Mouse (Mus musculus) neural tube, embryonic 12.5 days (tissue): ENCODE data around the gene Limk2. TPM values are rescaled to one million over a fixed set of nuclear protein-coding genes. Genes with fewer than 3 reads are reported as not detected.

ENCODE experiments used
- ATAC-seq: fragments of 200-750 bp; cut with Nextera tagmentation; 2 replicates; pipeline ENCODE4 v1.8.0; 2017; ENCODE audit warnings: low read depth, mild to moderate bottlenecking, moderate TSS enrichment, moderate library complexity; ENCODE audit not compliant: low FRiP score
- H3K27ac ChIP-seq: fragments of 300-500 bp; sonication (generic); 2 replicates; pipeline ENCODE4 v1.5.1; 2016
- H3K27me3 ChIP-seq: fragments of 300-500 bp; sonication (generic); replicated peaks from 2 replicates; pipeline ENCODE4 v1.6.1; 2016; ENCODE audit warnings: mild to moderate bottlenecking
- H3K36me3 ChIP-seq: fragments of 300-500 bp; sonication (generic); 2 replicates; pipeline ENCODE4 v1.6.1; 2016; ENCODE audit warnings: mild to moderate bottlenecking
- H3K4me1 ChIP-seq: fragments of 300-500 bp; sonication (generic); 2 replicates; pipeline ENCODE4 v1.6.1; 2016
- H3K4me2 ChIP-seq: fragments of 300-500 bp; sonication (generic); replicated peaks from 2 replicates; pipeline ENCODE4 v1.6.1; 2016; ENCODE audit warnings: mild to moderate bottlenecking
- H3K4me3 ChIP-seq: fragments of 300-500 bp; sonication (generic); 2 replicates; pipeline ENCODE4 v1.5.1; 2016
- H3K9ac ChIP-seq: fragments of 300-500 bp; sonication (generic); 2 replicates; pipeline ENCODE4 v1.6.1; 2016; ENCODE audit warnings: mild to moderate bottlenecking
- H3K9me3 ChIP-seq: fragments of 300-500 bp; sonication (generic); 2 replicates; pipeline ENCODE4 v1.6.1; 2016; ENCODE audit warnings: mild to moderate bottlenecking
- WGBS: fragments of 180-500 bp; shearing (Covaris S2); methylation state at CpG from one replicate; pipeline ENCODE4 v1.1.7; 2016; 5-methylcytosine and 5-hydroxymethylcytosine counted together
- polyA plus RNA-seq: library from polyadenylated mRNA; unstranded; fragments of >200 nt; fragmentation: Nextera tagmentation; extraction: Ambion mirVana; gene quantifications from 2 replicates; pipeline ENCODE4 v1.2.1, GENCODE M21; 2016

The Limk2 gene
- polyA plus RNA-seq, 1 experiment from 2014 or later: 121 TPM

GRCm38 (mm10) chr11:3386941-3387368 is 22.0 kb downstream of the Limk2 start:
- 0 out of 2 replicates have a peak, but pooled peaks have one; percentile 74 for ATAC-seq
- H3K27me3 ChIP-seq: no peaks in the 10 kb centered on the region
- peaks cover 13% of the 10 kb centered on the region for H3K36me3 ChIP-seq
- H3K4me3 ChIP-seq: no peak overlapping the region
- whole genome bisulfite sequencing: 34% methylated on average over 4 of the region's 4 CpGs
- no peak overlapping the region for H3K9ac ChIP-seq
- no peaks in the 10 kb centered on the region for H3K4me1 ChIP-seq
- no peaks in the 10 kb centered on the region for H3K9me3 ChIP-seq
- no peak overlapping the region for H3K4me2 ChIP-seq
- H3K27ac ChIP-seq: no peak overlapping the region

- Histone ChIP-seq H3K4me1 (no peaks in the 10 kb centered on the region), H3K9ac (no peak overlapping the region), H3K27me3 (no peaks in the 10 kb centered on the region), H3K27ac (no peak overlapping the region), H3K36me3 (peaks cover 13% of the 10 kb centered on the region; the same call in 1 of the 2 replicates), H3K9me3 (no peaks in the 10 kb centered on the region), H3K4me2 (no peak overlapping the region), H3K4me3 (no peak overlapping the region)
- WGBS: 83% methylated on average over 5 of the region's 5 CpGs
- no peak for ATAC-seq
These were observed 26.1 kb downstream of the Limk2 start for GRCm38 (mm10) chr11:3382602-3383594.

- WGBS: 95% methylated on average over 6 of the region's 6 CpGs
- Histone ChIP-seq H3K9ac (no peak overlapping the region), H3K36me3 (peaks cover 11% of the 10 kb centered on the region; the same call in 1 of the 2 replicates), H3K4me1 (no peaks in the 10 kb centered on the region), H3K27ac (no peak overlapping the region), H3K4me2 (no peak overlapping the region), H3K4me3 (no peak overlapping the region), H3K9me3 (no peaks in the 10 kb centered on the region), H3K27me3 (no peaks in the 10 kb centered on the region)
- ATAC-seq: no peak
These were observed 27.7 kb downstream of the Limk2 start for GRCm38 (mm10) chr11:3381148-3381814.

GRCm38 (mm10) chr11:3379427-3379826 is 29.6 kb downstream of the Limk2 start:
- no peak overlapping the region for H3K9ac ChIP-seq
- no peaks in the 10 kb centered on the region for H3K27me3 ChIP-seq
- no peak overlapping the region for H3K4me2 ChIP-seq
- H3K36me3 ChIP-seq: peaks cover 9% of the 10 kb centered on the region; the same call in 1 of the 2 replicates
- WGBS: 85% methylated on average over 4 of the region's 4 CpGs
- H3K9me3 ChIP-seq: no peaks in the 10 kb centered on the region
- H3K27ac ChIP-seq: no peak overlapping the region
- no peak for ATAC-seq
- peaks cover 5% of the 10 kb centered on the region; the same call in 1 of the 2 replicates for H3K4me1 ChIP-seq
- no peak overlapping the region for H3K4me3 ChIP-seq

- no peak overlapping the region for H3K27ac ChIP-seq
- H3K36me3 ChIP-seq: no peaks in the 10 kb centered on the region
- H3K27me3 ChIP-seq: no peaks in the 10 kb centered on the region
- H3K4me1 ChIP-seq: peaks cover 35% of the 10 kb centered on the region
- H3K4me3 ChIP-seq: no peak overlapping the region
- H3K9ac ChIP-seq: no peak overlapping the region
- H3K9me3 ChIP-seq: no peaks in the 10 kb centered on the region
- ATAC-seq: no peak
- 72% methylated on average over 12 of the region's 12 CpGs for WGBS
- H3K4me2 ChIP-seq: 0 out of 2 replicates have a peak overlapping the region, but pooled peaks have one; percentile 24
These were observed 34.2 kb downstream of the Limk2 start for GRCm38 (mm10) chr11:3374741-3375140.

- H3K9ac ChIP-seq: peak overlapping the region; percentile 26; the same call in 1 of the 2 replicates
- WGBS: 17% methylated on average over 7 of the region's 7 CpGs
- H3K36me3 ChIP-seq: no peaks in the 10 kb centered on the region
- H3K9me3 ChIP-seq: no peaks in the 10 kb centered on the region
- no peaks in the 10 kb centered on the region for H3K27me3 ChIP-seq
- no peak for ATAC-seq
- peak overlapping the region; percentile 42; the same call in 1 of the 2 replicates for H3K27ac ChIP-seq
- no peak overlapping the region for H3K4me3 ChIP-seq
- H3K4me2 ChIP-seq: peak overlapping the region; percentile 24
- peaks cover 40% of the 10 kb centered on the region for H3K4me1 ChIP-seq
These were observed 34.7 kb downstream of the Limk2 start for GRCm38 (mm10) chr11:3374293-3374645.

GRCm38 (mm10) chr11:3373591-3374292 is 35.2 kb downstream of the Limk2 start:
- Histone ChIP-seq H3K36me3 (no peaks in the 10 kb centered on the region), H3K4me1 (peaks cover 45% of the 10 kb centered on the region), H3K9ac (peak overlapping the region; percentile 26; the same call in 1 of the 2 replicates), H3K9me3 (no peaks in the 10 kb centered on the region), H3K27ac (peak overlapping the region; percentile 42; the same call in 1 of the 2 replicates), H3K4me2 (peak overlapping the region; percentile 24), H3K27me3 (no peaks in the 10 kb centered on the region), H3K4me3 (no peak overlapping the region)
- WGBS: 45% methylated on average over 7 of the region's 7 CpGs
- ATAC-seq: no peak

GRCm38 (mm10) chr11:3371599-3372295 is 37.2 kb downstream of the Limk2 start:
- Histone ChIP-seq H3K27ac (peak overlapping the region; percentile 67), H3K27me3 (no peaks in the 10 kb centered on the region), H3K4me3 (peak overlapping the region; percentile 59), H3K9ac (peak overlapping the region; percentile 80), H3K36me3 (no peaks in the 10 kb centered on the region), H3K9me3 (no peaks in the 10 kb centered on the region), H3K4me2 (peak overlapping the region; percentile 82), H3K4me1 (peaks cover 45% of the 10 kb centered on the region)
- WGBS: 26% methylated on average over 7 of the region's 7 CpGs
- ATAC-seq: peak; percentile 42

GRCm38 (mm10) chr11:3370928-3371598 is 37.9 kb downstream of the Limk2 start:
- H3K36me3 ChIP-seq: no peaks in the 10 kb centered on the region
- H3K4me1 ChIP-seq: peaks cover 45% of the 10 kb centered on the region
- H3K27me3 ChIP-seq: no peaks in the 10 kb centered on the region
- H3K27ac ChIP-seq: peak overlapping the region; percentile 67
- WGBS: 2% methylated on average over 27 of the region's 27 CpGs
- peak overlapping the region; percentile 82 for H3K4me2 ChIP-seq
- H3K4me3 ChIP-seq: peak overlapping the region; percentile 59
- ATAC-seq: peak; percentile 91
- no peaks in the 10 kb centered on the region for H3K9me3 ChIP-seq
- H3K9ac ChIP-seq: peak overlapping the region; percentile 80

- Histone ChIP-seq H3K4me1 (peaks cover 45% of the 10 kb centered on the region), H3K9ac (peak overlapping the region; percentile 80), H3K9me3 (no peaks in the 10 kb centered on the region), H3K4me3 (peak overlapping the region; percentile 59), H3K27me3 (no peaks in the 10 kb centered on the region), H3K27ac (no peak overlapping the region), H3K4me2 (peak overlapping the region; percentile 82), H3K36me3 (no peaks in the 10 kb centered on the region)
- 74% methylated on average over 2 of the region's 2 CpGs for WGBS
- no peak for ATAC-seq
These were observed 38.8 kb downstream of the Limk2 start for GRCm38 (mm10) chr11:3370162-3370561.

GRCm38 (mm10) chr11:3369449-3369848 is 39.5 kb downstream of the Limk2 start:
- Histone ChIP-seq H3K4me2 (peak overlapping the region; percentile 82), H3K4me1 (peaks cover 40% of the 10 kb centered on the region), H3K9me3 (no peaks in the 10 kb centered on the region), H3K27me3 (no peaks in the 10 kb centered on the region), H3K4me3 (no peak overlapping the region), H3K27ac (no peak overlapping the region), H3K36me3 (no peaks in the 10 kb centered on the region), H3K9ac (0 out of 2 replicates have a peak overlapping the region, but pooled peaks have one; percentile 80)
- ATAC-seq: no peak
- 66% methylated on average over 5 of the region's 5 CpGs for WGBS
